Mouse (Mus musculus) embryonic facial prominence, embryonic 13.5 days (tissue): ENCODE results near the gene Nr1d1. TPM values are rescaled to one million over a fixed set of nuclear protein-coding genes. Genes with fewer than 3 reads are reported as not detected.

Experiments
- ATAC-seq: fragments of 200-750 bp; cut with Nextera tagmentation; 2 replicates; pipeline ENCODE4 v1.8.0; 2017; ENCODE audit warnings: low read depth; ENCODE audit not compliant: insufficient number of reproducible peaks, insufficient read depth, low FRiP score, low TSS enrichment
- H3K27ac ChIP-seq: fragments of 300-500 bp; sonication (generic); 2 replicates; pipeline ENCODE4 v1.5.1; 2015; ENCODE audit warnings: moderate library complexity, mild to moderate bottlenecking, inconsistent platforms
- H3K27me3 ChIP-seq: fragments of 300-500 bp; sonication (generic); 2 replicates; pipeline ENCODE4 v1.6.1; 2015; ENCODE audit warnings: mild to moderate bottlenecking, inconsistent platforms
- H3K36me3 ChIP-seq: fragments of 300-500 bp; sonication (generic); 2 replicates; pipeline ENCODE4 v1.6.1; 2015; ENCODE audit warnings: mild to moderate bottlenecking, inconsistent platforms
- H3K4me1 ChIP-seq: fragments of 300-500 bp; sonication (generic); 2 replicates; pipeline ENCODE4 v1.6.1; 2015; ENCODE audit warnings: inconsistent platforms
- H3K4me2 ChIP-seq: fragments of 300-500 bp; sonication (generic); 2 replicates; pipeline ENCODE4 v1.6.1; 2015; ENCODE audit warnings: moderate library complexity, mild to moderate bottlenecking, inconsistent platforms
- H3K4me3 ChIP-seq: fragments of 300-500 bp; sonication (generic); 2 replicates; pipeline ENCODE4 v1.5.1; 2015; ENCODE audit warnings: mild to moderate bottlenecking, inconsistent platforms
- H3K9ac ChIP-seq: fragments of 300-500 bp; sonication (generic); 2 replicates; pipeline ENCODE4 v1.6.1; 2015; ENCODE audit warnings: mild to moderate bottlenecking, inconsistent platforms
- H3K9me3 ChIP-seq: fragments of 300-500 bp; sonication (generic); 2 replicates; pipeline ENCODE4 v1.6.1; 2016; ENCODE audit warnings: inconsistent platforms
- WGBS: fragments of 180-500 bp; shearing (Covaris S2); methylation state at CpG from one replicate; pipeline ENCODE4 v1.1.7; 2015; ENCODE audit warnings: mixed read lengths; 5-methylcytosine and 5-hydroxymethylcytosine counted together
- polyA plus RNA-seq: library from polyadenylated mRNA; unstranded; fragments of >200 nt; fragmentation: Nextera tagmentation; extraction: Ambion mirVana; gene quantifications from 2 replicates; pipeline ENCODE4 v1.2.1, GENCODE M21; 2015

Nr1d1 gene
- polyA plus RNA-seq, 1 experiment from 2014 or later: 1.5 TPM

GRCm38 (mm10) chr11:98795714-98796514, 20.8 kb upstream of the Nr1d1 start:
- peak overlapping the region; percentile 100 for H3K4me3 ChIP-seq
- H3K36me3 ChIP-seq: peaks cover 31% of the 10 kb centered on the region
- H3K9me3 ChIP-seq: no peaks in the 10 kb centered on the region
- peak overlapping the region; percentile 100 for H3K9ac ChIP-seq
- 1% methylated on average over 62 of the region's 74 CpGs for WGBS
- H3K4me2 ChIP-seq: peak overlapping the region; percentile 74
- peak; percentile 46; the same call in 1 of the 2 replicates for ATAC-seq
- peaks cover 28% of the 10 kb centered on the region for H3K4me1 ChIP-seq
- H3K27ac ChIP-seq: peak overlapping the region; percentile 100
- no peaks in the 10 kb centered on the region for H3K27me3 ChIP-seq

DNA sequence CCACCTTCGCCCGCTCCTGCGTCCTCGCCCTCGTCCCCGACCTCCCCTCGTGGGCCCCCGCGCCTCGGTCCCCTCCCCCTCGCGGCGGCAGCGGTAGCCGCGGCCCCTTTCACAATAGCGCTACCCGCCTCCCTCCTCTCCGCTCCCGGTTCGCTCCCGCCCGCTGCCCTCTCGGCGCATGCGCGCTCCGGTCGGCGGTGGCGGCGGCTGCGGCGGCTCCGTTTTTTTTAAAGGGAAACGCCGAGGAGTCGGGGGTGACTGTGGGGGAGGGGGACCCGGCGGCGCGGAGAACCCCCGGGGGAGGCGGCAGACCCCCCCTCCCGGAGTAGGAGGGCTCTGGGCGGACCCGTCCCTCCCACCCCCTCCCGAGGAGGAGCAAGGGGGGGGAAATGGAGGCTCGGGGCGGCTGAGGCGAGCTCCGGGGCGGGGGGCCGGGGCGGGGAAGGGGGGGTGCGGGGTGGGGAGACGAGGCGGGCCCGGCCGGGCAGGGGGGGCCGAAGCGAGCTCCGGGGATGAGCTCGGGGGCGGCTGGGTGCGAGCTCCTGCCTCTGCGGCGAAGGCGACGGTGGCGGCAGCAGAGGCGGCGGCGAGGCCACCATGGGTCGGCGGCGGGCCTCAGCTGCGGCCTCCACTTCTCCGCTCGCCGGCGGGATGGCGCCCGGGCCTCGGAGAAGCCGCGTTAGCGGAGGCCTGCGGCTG, 20.0 kb upstream of the Nr1d1 start, which contains the start of gene Msl1:
Gene Msl1 (plus strand): TSS at position 502 of the 699 bp plus-strand sequence.
- Histone ChIP-seq H3K4me3 (peak within 1 kb of the TSS; percentile 100), H3K4me2 (peak within 1 kb of the TSS; percentile 74), H3K27me3 (no peaks in the 10 kb centered on the region), H3K9ac (peak within 1 kb of the TSS; percentile 100), H3K9me3 (no peaks in the 10 kb centered on the region), H3K36me3 (peaks cover 23% of the 10 kb centered on the region), H3K27ac (peak within 1 kb of the TSS; percentile 100), H3K4me1 (peaks cover 28% of the 10 kb centered on the region)
- under 1% methylated on average over 65 of the region's 89 CpGs for WGBS
- ATAC-seq: peak; percentile 72

DNA sequence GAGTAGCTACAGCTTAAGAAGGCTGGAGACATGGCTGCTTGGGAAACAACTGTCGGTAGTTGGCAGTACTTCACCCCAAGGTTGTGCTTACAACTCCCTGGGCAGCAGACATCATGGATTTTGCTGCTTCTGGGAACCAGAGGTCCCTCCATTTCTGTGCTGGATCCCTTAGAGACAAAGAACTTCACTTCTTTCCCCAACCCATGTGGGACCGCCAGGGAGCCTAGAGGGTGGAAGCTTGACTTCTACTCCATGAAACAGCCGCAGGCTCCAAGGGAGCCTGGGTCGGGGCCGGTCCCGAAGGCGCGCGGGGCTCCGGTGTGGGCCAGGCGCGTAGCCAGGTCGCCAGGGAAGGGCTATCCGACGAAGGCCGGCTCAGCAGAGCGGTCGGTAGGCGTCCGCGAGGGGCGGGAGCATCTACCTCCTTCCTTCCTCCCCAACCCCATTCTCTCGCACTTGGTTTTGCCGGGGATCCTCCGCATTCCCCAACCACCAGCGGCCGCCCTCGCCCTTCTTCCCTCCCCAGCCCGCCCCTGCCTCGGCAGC, 19.4 kb upstream of the Nr1d1 start:
- Histone ChIP-seq H3K4me3 (peak overlapping the region; percentile 100), H3K4me1 (peaks cover 33% of the 10 kb centered on the region), H3K9ac (peak overlapping the region; percentile 100), H3K4me2 (peak overlapping the region; percentile 74), H3K36me3 (peaks cover 17% of the 10 kb centered on the region), H3K27ac (peak overlapping the region; percentile 100), H3K27me3 (no peaks in the 10 kb centered on the region), H3K9me3 (no peaks in the 10 kb centered on the region)
- under 1% methylated on average over 29 of the region's 30 CpGs for WGBS
- peak; percentile 49 for ATAC-seq

- no peak overlapping the region for H3K9ac ChIP-seq
- peaks cover 25% of the 10 kb centered on the region for H3K4me1 ChIP-seq
- no peaks in the 10 kb centered on the region for H3K27me3 ChIP-seq
- 13% methylated on average over 4 of the region's 4 CpGs for WGBS
- H3K4me2 ChIP-seq: no peak overlapping the region
- no peaks in the 10 kb centered on the region for H3K9me3 ChIP-seq
- H3K4me3 ChIP-seq: no peak overlapping the region
- ATAC-seq: no peak
- H3K27ac ChIP-seq: peak overlapping the region; percentile 39; the same call in 1 of the 2 replicates
- H3K36me3 ChIP-seq: no peaks in the 10 kb centered on the region
Observed at GRCm38 (mm10) chr11:98792081-98792480, 16.9 kb upstream of the Nr1d1 start.

- H3K9me3 ChIP-seq: no peaks in the 10 kb centered on the region
- H3K36me3 ChIP-seq: no peaks in the 10 kb centered on the region
- ATAC-seq: no peak
- H3K27ac ChIP-seq: no peak overlapping the region
- H3K4me3 ChIP-seq: no peak overlapping the region
- no peak overlapping the region for H3K4me2 ChIP-seq
- no peak overlapping the region for H3K9ac ChIP-seq
- H3K4me1 ChIP-seq: peaks cover 31% of the 10 kb centered on the region
- H3K27me3 ChIP-seq: no peaks in the 10 kb centered on the region
- 76% methylated on average over 1 of the region's 1 CpGs for WGBS
Observed at GRCm38 (mm10) chr11:98791448-98791847, 16.3 kb upstream of the Nr1d1 start.

- H3K9me3 ChIP-seq: no peaks in the 10 kb centered on the region
- H3K4me1 ChIP-seq: peaks cover 39% of the 10 kb centered on the region
- H3K36me3 ChIP-seq: no peaks in the 10 kb centered on the region
- no peak overlapping the region for H3K27ac ChIP-seq
- ATAC-seq: no peak
- no peak overlapping the region for H3K4me2 ChIP-seq
- H3K4me3 ChIP-seq: no peak overlapping the region
- 87% methylated on average over 5 of the region's 5 CpGs for WGBS
- H3K27me3 ChIP-seq: no peaks in the 10 kb centered on the region
- H3K9ac ChIP-seq: no peak overlapping the region
Observed at GRCm38 (mm10) chr11:98790631-98791205, 15.6 kb upstream of the Nr1d1 start.

- no peak for ATAC-seq
- Histone ChIP-seq H3K4me1 (peaks cover 47% of the 10 kb centered on the region), H3K4me3 (peak overlapping the region; percentile 52), H3K36me3 (no peaks in the 10 kb centered on the region), H3K9ac (peak overlapping the region; percentile 77), H3K27ac (no peak overlapping the region), H3K27me3 (no peaks in the 10 kb centered on the region), H3K9me3 (no peaks in the 10 kb centered on the region), H3K4me2 (peak overlapping the region; percentile 92)
- 33% methylated on average over 5 of the region's 5 CpGs for WGBS
Observed at GRCm38 (mm10) chr11:98789824-98790223, 14.7 kb upstream of the Nr1d1 start.

DNA sequence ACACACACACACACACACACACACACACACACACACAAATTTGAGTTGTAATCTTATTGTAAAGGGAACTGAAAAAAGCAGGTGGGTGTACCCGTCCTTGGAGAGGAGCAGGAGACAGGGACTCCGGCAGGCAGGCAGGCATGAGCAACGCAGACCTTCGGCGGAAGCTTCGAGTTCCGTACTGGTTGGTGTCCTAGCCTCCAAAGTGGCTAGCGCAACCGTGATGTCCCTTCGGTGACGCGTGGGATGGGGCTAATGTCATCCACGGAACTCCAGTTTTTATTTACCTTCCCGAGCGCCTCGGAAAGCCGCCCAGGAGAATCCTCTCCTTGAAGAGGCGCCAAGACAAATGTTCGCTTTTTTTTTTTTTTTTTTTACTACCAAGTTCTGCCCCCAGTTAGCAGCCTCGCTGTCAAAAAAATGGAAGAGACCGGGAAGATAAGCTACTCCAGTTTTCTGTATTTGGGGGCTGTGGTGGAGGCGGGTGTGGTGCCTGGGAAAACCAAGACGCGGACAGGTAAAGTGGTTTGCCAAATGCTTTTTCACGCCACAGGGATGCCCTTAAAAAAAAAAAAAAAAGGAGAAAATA, 14.2 kb upstream of the Nr1d1 start:
- no peak; the same call in 1 of the 2 replicates for ATAC-seq
- peak overlapping the region; percentile 52 for H3K4me3 ChIP-seq
- H3K36me3 ChIP-seq: no peaks in the 10 kb centered on the region
- H3K4me1 ChIP-seq: peaks cover 50% of the 10 kb centered on the region
- peak overlapping the region; percentile 92 for H3K4me2 ChIP-seq
- peak overlapping the region; percentile 77 for H3K9ac ChIP-seq
- no peaks in the 10 kb centered on the region for H3K27me3 ChIP-seq
- WGBS: under 1% methylated on average over 25 of the region's 25 CpGs
- peak overlapping the region; percentile 79 for H3K27ac ChIP-seq
- H3K9me3 ChIP-seq: no peaks in the 10 kb centered on the region

- Histone ChIP-seq H3K9me3 (no peaks in the 10 kb centered on the region), H3K4me2 (peak overlapping the region; percentile 92), H3K9ac (peak overlapping the region; percentile 77), H3K4me1 (peaks cover 50% of the 10 kb centered on the region), H3K4me3 (peak overlapping the region; percentile 52), H3K27me3 (no peaks in the 10 kb centered on the region), H3K27ac (peak overlapping the region; percentile 79), H3K36me3 (no peaks in the 10 kb centered on the region)
- peak; percentile 82 for ATAC-seq
- 11% methylated on average over 18 of the region's 18 CpGs for WGBS
Observed at GRCm38 (mm10) chr11:98788550-98789218, 13.6 kb upstream of the Nr1d1 start.

DNA sequence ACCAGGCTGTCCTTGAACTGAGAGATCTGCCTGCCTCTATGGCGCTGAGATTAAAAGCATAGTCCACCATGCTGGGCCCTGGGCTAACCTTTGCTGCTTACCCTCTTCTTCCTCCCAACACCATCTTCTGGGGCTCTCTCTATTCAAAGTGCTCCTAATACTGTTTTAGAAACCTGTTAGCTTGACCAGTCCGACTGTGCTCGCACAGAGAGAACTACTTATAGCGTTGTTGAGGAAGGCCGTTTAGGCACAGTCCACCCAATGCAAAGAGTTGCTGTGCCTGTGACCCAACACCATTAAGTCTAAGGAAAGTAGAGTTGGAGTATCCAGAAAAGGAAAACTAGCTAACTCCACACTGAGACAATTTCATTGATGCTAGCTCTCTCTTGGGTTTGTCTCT, 13.0 kb upstream of the Nr1d1 start:
- H3K9me3 ChIP-seq: no peaks in the 10 kb centered on the region
- no peaks in the 10 kb centered on the region for H3K27me3 ChIP-seq
- peak overlapping the region; percentile 92 for H3K4me2 ChIP-seq
- H3K36me3 ChIP-seq: no peaks in the 10 kb centered on the region
- peak overlapping the region; percentile 52 for H3K4me3 ChIP-seq
- no peak for ATAC-seq
- 92% methylated on average over 5 of the region's 5 CpGs for WGBS
- peak overlapping the region; percentile 73; the same call in 1 of the 2 replicates for H3K27ac ChIP-seq
- H3K9ac ChIP-seq: no peak overlapping the region
- H3K4me1 ChIP-seq: peaks cover 50% of the 10 kb centered on the region
